Mouse (Mus musculus) G1E (cell line): ENCODE measurements around the gene Rnf10.

Experiments
- CTCF ChIP-seq: IDR thresholded peaks from 2 replicates; pipeline ENCODE4 v1.5.1; 2012; ENCODE audit warnings: low read depth, low read length, inconsistent platforms, mixed read lengths
- GATA1 ChIP-seq: IDR thresholded peaks from 2 replicates; pipeline ENCODE4 v1.6.1; 2012; ENCODE audit warnings: borderline replicate concordance, low read length, inconsistent platforms, mixed read lengths
- GATA2 ChIP-seq: IDR thresholded peaks from 2 replicates; pipeline ENCODE4 v1.6.1; 2012; ENCODE audit warnings: low read depth, low read length, inconsistent platforms, borderline replicate concordance
- POLR2AphosphoS5 ChIP-seq: IDR thresholded peaks from 2 replicates; pipeline ENCODE4 v1.6.1; 2012; ENCODE audit warnings: low read depth, low read length, inconsistent platforms; ENCODE audit not compliant: insufficient replicate concordance
- TAL1 ChIP-seq: conservative IDR thresholded peaks from 2 replicates; pipeline ENCODE4 v1.6.1; 2012; ENCODE audit warnings: low read depth, low read length, inconsistent platforms, mixed read lengths

- TF ChIP-seq TAL1 (no peak), CTCF (no peak), POLR2AphosphoS5 (no peak), GATA1 (no peak), GATA2 (no peak)
These were observed 46.6 kb upstream of the Rnf10 start for GRCm38 (mm10) chr5:115319004-115319940.
